Mouse (Mus musculus) myocyte (in vitro differentiated cells): ENCODE measurements around the gene Ddah1. TPM values are rescaled to one million over a fixed set of nuclear protein-coding genes. Genes with fewer than 3 reads are reported as not detected.

Experiments used
- H3K27me3 ChIP-seq: one replicate; pipeline ENCODE4 v1.6.1; 2011; ENCODE audit not compliant: control insufficient read depth, insufficient read depth, insufficient read length
- H3K36me3 ChIP-seq: one replicate; pipeline ENCODE4 v1.6.1; 2011; ENCODE audit not compliant: control insufficient read depth, insufficient read depth
- H3K4me2 ChIP-seq: one replicate; pipeline ENCODE4 v1.6.1; 2011; ENCODE audit warnings: low read depth, control low read depth
- H3K4me3 ChIP-seq: one replicate; pipeline ENCODE4 v1.5.1; 2011; ENCODE audit warnings: mild to moderate bottlenecking, control low read depth, moderate library complexity
- H3K79me2 ChIP-seq: one replicate; pipeline ENCODE4 v1.6.1; 2011; ENCODE audit not compliant: control insufficient read depth, insufficient read depth
- H3ac ChIP-seq: one replicate; pipeline ENCODE4 v1.6.1; 2011; ENCODE audit not compliant: control insufficient read depth, insufficient read length
- CEBPB ChIP-seq: IDR thresholded peaks from 2 replicates; pipeline ENCODE4 v1.6.1; 2011; ENCODE audit warnings: mild to moderate bottlenecking, moderate library complexity; ENCODE audit not compliant: poor library complexity, insufficient read depth, severe bottlenecking
- E2F4 ChIP-seq: IDR thresholded peaks from one replicate; pipeline ENCODE4 v1.6.1; 2011; ENCODE audit warnings: mild to moderate bottlenecking, control low read depth, moderate library complexity; ENCODE audit not compliant: insufficient read depth
- MAX ChIP-seq: IDR thresholded peaks from one replicate; pipeline ENCODE4 v1.6.1; 2011; ENCODE audit warnings: low read depth, mild to moderate bottlenecking, control low read depth
- MYOD1 ChIP-seq, 3 experiments: IDR thresholded peaks; one replicate each; pipeline ENCODE4 v1.6.1; 2011; ENCODE audit warnings: control low read depth in 2 of 3, low read depth in 2 of 3, mild to moderate bottlenecking in 2 of 3, moderate library complexity in 1 of 3; ENCODE audit not compliant: insufficient read length in 2 of 3, control insufficient read depth in 1 of 3
- MYOG ChIP-seq, 3 experiments: IDR thresholded peaks; one replicate each; pipeline ENCODE4 v1.6.1; 2011; ENCODE audit warnings: control low read depth in 2 of 3, low read depth in 2 of 3, mild to moderate bottlenecking in 2 of 3; ENCODE audit not compliant: insufficient read length in 2 of 3, control insufficient read depth in 1 of 3, insufficient read depth in 1 of 3
- POLR2A ChIP-seq: IDR thresholded peaks from one replicate; pipeline ENCODE4 v1.6.1; 2011; ENCODE audit warnings: low read depth, mild to moderate bottlenecking, control low read depth, moderate library complexity; ENCODE audit not compliant: insufficient read length
- POLR2AphosphoS2 ChIP-seq: IDR thresholded peaks from one replicate; pipeline ENCODE4 v1.6.1; 2011; ENCODE audit warnings: low read depth, control low read depth; ENCODE audit not compliant: insufficient read length
- REST ChIP-seq: IDR thresholded peaks from one replicate; pipeline ENCODE4 v1.6.1; 2011; ENCODE audit warnings: mild to moderate bottlenecking, control low read depth, moderate library complexity; ENCODE audit not compliant: insufficient read depth, insufficient read length
- SRF ChIP-seq: IDR thresholded peaks from one replicate; pipeline ENCODE4 v1.6.1; 2011; ENCODE audit warnings: low read depth; ENCODE audit not compliant: control insufficient read depth, insufficient read length
- TCF12 ChIP-seq: IDR thresholded peaks from one replicate; pipeline ENCODE4 v1.6.1; 2011; ENCODE audit warnings: mild to moderate bottlenecking, control low read depth; ENCODE audit not compliant: poor library complexity, insufficient read depth, severe bottlenecking
- TCF3 ChIP-seq: IDR thresholded peaks from one replicate; pipeline ENCODE4 v1.6.1; 2011; ENCODE audit warnings: low read depth, control low read depth; ENCODE audit not compliant: insufficient read length
- USF1 ChIP-seq: IDR thresholded peaks from one replicate; pipeline ENCODE4 v1.6.1; 2011; ENCODE audit warnings: low read depth, mild to moderate bottlenecking, control low read depth, moderate library complexity
- polyA plus RNA-seq: library from polyadenylated mRNA; unstranded; fragments of >200 nt; fragmentation: generic; extraction: Trizol; gene quantifications from one replicate; pipeline ENCODE4 v1.2.1, GENCODE M21; 2012; ENCODE audit warnings: missing spikeins

Gene Ddah1
- polyA plus RNA-seq, 1 experiment: 7.4 TPM

GRCm38 (mm10) chr3:145729531-145729930 is 28.9 kb upstream of the Ddah1 start:
- no peaks in the 10 kb centered on the region for H3K36me3 ChIP-seq
- H3K27me3 ChIP-seq: no peaks in the 10 kb centered on the region
- H3K4me2 ChIP-seq: peak overlapping the region; percentile 58
- TF ChIP-seq MYOG (IDR thresholded peaks at IDR 0.05; ENCODE audit: control insufficient read depth in 1 of 3, insufficient read depth in 1 of 3, insufficient read length in 2 of 3, low read depth in 2 of 3) (no peak), E2F4 (no peak), TCF12 (no peak), SRF (no peak), TCF3 (no peak)
- H3K79me2 ChIP-seq: no peaks in the 10 kb centered on the region
- H3ac ChIP-seq: no peak overlapping the region
- H3K4me3 ChIP-seq: no peak overlapping the region

- peak overlapping the region; percentile 58 for H3K4me2 ChIP-seq
These were observed 28.4 kb upstream of the Ddah1 start for GRCm38 (mm10) chr3:145730092-145730491.

GRCm38 (mm10) chr3:145734857-145735256 is 23.6 kb upstream of the Ddah1 start:
- H3K4me2 ChIP-seq: no peak overlapping the region
- no peaks in the 10 kb centered on the region for H3K27me3 ChIP-seq
- no peak overlapping the region for H3ac ChIP-seq
- H3K4me3 ChIP-seq: no peak overlapping the region
- TF ChIP-seq MYOG (IDR thresholded peaks at IDR 0.05; ENCODE audit: control insufficient read depth in 1 of 3, insufficient read depth in 1 of 3, insufficient read length in 2 of 3, low read depth in 2 of 3) (no peak), USF1 (no peak), TCF12 (no peak), POLR2AphosphoS2 (no peak), SRF (no peak), MAX (no peak), CEBPB (no peak), POLR2A (no peak), MYOD1 (IDR thresholded peaks at IDR 0.05; ENCODE audit: control insufficient read depth in 1 of 3, insufficient read length in 2 of 3, low read depth in 2 of 3) (no peak), E2F4 (no peak), TCF3 (no peak), REST (no peak)
- no peaks in the 10 kb centered on the region for H3K79me2 ChIP-seq
- H3K36me3 ChIP-seq: no peaks in the 10 kb centered on the region

More at GRCm38 (mm10) chr3:145730092-145730491, 28.4 kb upstream of the Ddah1 start:
- Histone ChIP-seq H3K79me2 (no peaks in the 10 kb centered on the region), H3K27me3 (no peaks in the 10 kb centered on the region), H3K36me3 (no peaks in the 10 kb centered on the region), H3K4me3 (no peak overlapping the region), H3ac (no peak overlapping the region)
- no peak for TF ChIP-seq REST
- peak in 1 of 3 experiments; percentile 25 for TF ChIP-seq MYOD1 (IDR thresholded peaks at IDR 0.05; ENCODE audit: control insufficient read depth in 1 of 3, insufficient read length in 2 of 3, low read depth in 2 of 3)
- peak in 1 of 3 experiments; percentile 9 for TF ChIP-seq MYOG (IDR thresholded peaks at IDR 0.05; ENCODE audit: control insufficient read depth in 1 of 3, insufficient read depth in 1 of 3, insufficient read length in 2 of 3, low read depth in 2 of 3)
- no peak for TF ChIP-seq TCF12

GRCm38 (mm10) chr3:145736562-145736961 is 21.9 kb upstream of the Ddah1 start:
- Histone ChIP-seq H3K4me2 (no peak overlapping the region), H3K27me3 (no peaks in the 10 kb centered on the region), H3K4me3 (no peak overlapping the region), H3K79me2 (no peaks in the 10 kb centered on the region), H3ac (no peak overlapping the region), H3K36me3 (no peaks in the 10 kb centered on the region)
- TF ChIP-seq USF1: no peak
- no peak for TF ChIP-seq MYOD1 (IDR thresholded peaks at IDR 0.05; ENCODE audit: control insufficient read depth in 1 of 3, insufficient read length in 2 of 3, low read depth in 2 of 3)
- TF ChIP-seq SRF: no peak
- no peak for TF ChIP-seq TCF3
- TF ChIP-seq POLR2A: no peak
- no peak for TF ChIP-seq MAX
- TF ChIP-seq TCF12: no peak

- Histone ChIP-seq H3K27me3 (no peaks in the 10 kb centered on the region), H3K79me2 (no peaks in the 10 kb centered on the region), H3K4me3 (no peak overlapping the region), H3ac (no peak overlapping the region), H3K36me3 (no peaks in the 10 kb centered on the region), H3K4me2 (no peak overlapping the region)
- peak; percentile 83 for TF ChIP-seq CEBPB
- no peak for TF ChIP-seq USF1
- no peak for TF ChIP-seq POLR2A
These were observed 19.8 kb upstream of the Ddah1 start for GRCm38 (mm10) chr3:145738662-145739061.

- TF ChIP-seq TCF12 (no peak), E2F4 (no peak), CEBPB (no peak)
- Histone ChIP-seq H3K27me3 (no peaks in the 10 kb centered on the region), H3K4me3 (no peak overlapping the region), H3K4me2 (no peak overlapping the region), H3ac (no peak overlapping the region), H3K36me3 (no peaks in the 10 kb centered on the region), H3K79me2 (no peaks in the 10 kb centered on the region)
These were observed 18.6 kb upstream of the Ddah1 start for GRCm38 (mm10) chr3:145739904-145740303.
